Mouse (Mus musculus): ENCODE measurements at regions not wholly inside any gene's neighbourhood (a gene's known extent, or its start where the extent isn't known, plus 50 kb on each side); places are given as distances from the start of the nearest gene placed in this dataset.
A peak's percentile ranks its signal among the peaks of the same experiment; 100 is the strongest.

DNA sequence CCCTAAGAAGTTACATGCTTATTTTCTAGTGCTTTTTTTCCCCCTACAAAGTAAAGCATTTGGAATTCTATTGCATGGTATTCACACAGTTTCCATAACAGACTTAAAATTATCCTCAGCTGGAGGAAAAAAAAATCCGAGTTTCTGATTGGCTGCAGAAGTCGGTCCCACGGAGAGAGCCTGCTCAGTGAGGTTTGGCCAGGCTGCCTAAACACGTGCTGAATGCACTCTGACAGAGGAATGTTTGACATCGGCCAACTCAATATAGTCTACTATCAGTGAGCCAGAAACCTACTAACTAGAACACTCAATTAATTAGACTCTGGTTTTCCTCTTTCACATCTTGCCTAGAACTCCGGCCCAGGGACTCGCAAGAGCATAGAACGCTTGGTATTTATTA, 204.9 kb downstream of the Rab11fip2 start:
- WGBS (ENCODE audit: insufficient replicate concordance), result 71% methylated on average over 8 of the region's 8 CpGs

DNA sequence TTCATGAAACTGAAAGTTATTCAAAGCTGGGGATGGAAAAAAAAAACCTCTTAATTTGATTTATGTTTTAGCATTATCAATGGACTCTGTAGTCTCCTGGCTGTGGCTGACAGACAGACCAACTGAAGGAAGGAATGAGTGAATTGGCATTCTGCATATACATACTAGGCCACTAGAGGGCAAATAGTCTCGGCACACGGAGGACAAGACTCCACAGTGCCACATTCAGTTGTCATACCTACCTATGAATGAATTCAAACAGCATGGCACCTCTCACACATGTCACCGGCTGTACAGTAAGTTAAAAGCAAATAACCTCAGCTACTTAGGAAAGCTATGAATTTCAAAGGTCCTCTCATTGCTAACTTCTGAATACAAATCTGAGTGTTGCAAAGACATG, 200.5 kb downstream of the Rab11fip2 start:
- Histone ChIP-seq H3K4me3 (ENCODE audit: low read depth, low read length) (no peak overlapping the region), H3K27me3 (ENCODE audit: insufficient read depth, low read length) (no peaks in the 10 kb centered on the region), H3K9me3 (ENCODE audit: low read length) (no peaks in the 10 kb centered on the region), H3K36me3 (replicated peaks; ENCODE audit: insufficient read depth, low read length) (no peaks in the 10 kb centered on the region), H3K27ac (ENCODE audit: low read depth) (no peak overlapping the region), H3K9ac (replicated peaks) (no peak overlapping the region), H3K4me2 (ENCODE audit: low read depth, low read length) (no peak overlapping the region), H3K4me1 (ENCODE audit: insufficient read depth) (no peaks in the 10 kb centered on the region)
- no peak for ATAC-seq
- DNase-seq, result peak; percentile 14
- WGBS (ENCODE audit: insufficient replicate concordance), result 25% methylated on average over 3 of the region's 3 CpGs
- TF ChIP-seq EP300 (IDR thresholded peaks at IDR 0.05; ENCODE audit: low read depth), result no peak
- peak; percentile 65 for TF ChIP-seq CTCF (IDR thresholded peaks at IDR 0.05; ENCODE audit: low read depth)

More for the DNA sequence above, 204.9 kb downstream of the Rab11fip2 start:
- Histone ChIP-seq H3K9ac (replicated peaks) (no peak overlapping the region), H3K4me1 (ENCODE audit: insufficient read depth) (no peaks in the 10 kb centered on the region), H3K27me3 (ENCODE audit: insufficient read depth, low read length) (no peaks in the 10 kb centered on the region), H3K27ac (ENCODE audit: low read depth) (no peak overlapping the region), H3K4me3 (ENCODE audit: low read depth, low read length) (no peak overlapping the region), H3K9me3 (ENCODE audit: low read length) (no peaks in the 10 kb centered on the region), H3K4me2 (ENCODE audit: low read depth, low read length) (no peak overlapping the region), H3K36me3 (replicated peaks; ENCODE audit: insufficient read depth, low read length) (no peaks in the 10 kb centered on the region)
- DNase-seq (no peak), ATAC-seq (no peak)
- TF ChIP-seq EP300 (IDR thresholded peaks at IDR 0.05; ENCODE audit: low read depth) (no peak), CTCF (IDR thresholded peaks at IDR 0.05; ENCODE audit: low read depth) (no peak)

DNA sequence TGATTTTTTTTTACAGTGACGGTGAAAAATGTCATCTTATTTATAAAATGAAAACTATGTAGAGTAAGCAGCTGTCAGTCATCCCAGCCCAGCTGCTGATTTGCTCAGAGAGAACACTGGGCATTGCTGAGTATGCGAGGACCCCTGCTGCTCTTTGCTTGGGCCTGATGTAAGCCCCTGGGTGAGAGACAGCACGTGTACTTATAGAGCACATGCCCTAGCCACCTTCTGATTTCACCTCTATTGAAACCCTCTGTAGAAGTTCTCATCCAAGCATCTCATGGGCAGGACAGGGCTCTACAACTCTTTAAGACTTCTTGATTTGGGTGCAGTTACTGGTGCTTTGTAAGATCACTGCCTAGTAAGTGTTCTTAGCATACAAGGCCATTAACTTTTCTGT, 182.2 kb downstream of the Rab11fip2 start:
- no peak overlapping the region for H3K9ac ChIP-seq (replicated peaks)
- no peaks in the 10 kb centered on the region for H3K4me1 ChIP-seq (ENCODE audit: insufficient read depth)
- 58% methylated on average over 3 of the region's 3 CpGs for WGBS (ENCODE audit: insufficient replicate concordance)
- no peaks in the 10 kb centered on the region for H3K9me3 ChIP-seq (ENCODE audit: low read length)
- TF ChIP-seq CTCF (IDR thresholded peaks at IDR 0.05; ENCODE audit: low read depth) (no peak), EP300 (IDR thresholded peaks at IDR 0.05; ENCODE audit: low read depth) (no peak)
- H3K27me3 ChIP-seq (ENCODE audit: insufficient read depth, low read length), result no peaks in the 10 kb centered on the region
- H3K27ac ChIP-seq (ENCODE audit: low read depth), result no peak overlapping the region
- no peak overlapping the region for H3K4me2 ChIP-seq (ENCODE audit: low read depth, low read length)
- ATAC-seq (no peak), DNase-seq (no peak)
- H3K36me3 ChIP-seq (replicated peaks; ENCODE audit: insufficient read depth, low read length), result no peaks in the 10 kb centered on the region
- no peak overlapping the region for H3K4me3 ChIP-seq (ENCODE audit: low read depth, low read length)

DNA sequence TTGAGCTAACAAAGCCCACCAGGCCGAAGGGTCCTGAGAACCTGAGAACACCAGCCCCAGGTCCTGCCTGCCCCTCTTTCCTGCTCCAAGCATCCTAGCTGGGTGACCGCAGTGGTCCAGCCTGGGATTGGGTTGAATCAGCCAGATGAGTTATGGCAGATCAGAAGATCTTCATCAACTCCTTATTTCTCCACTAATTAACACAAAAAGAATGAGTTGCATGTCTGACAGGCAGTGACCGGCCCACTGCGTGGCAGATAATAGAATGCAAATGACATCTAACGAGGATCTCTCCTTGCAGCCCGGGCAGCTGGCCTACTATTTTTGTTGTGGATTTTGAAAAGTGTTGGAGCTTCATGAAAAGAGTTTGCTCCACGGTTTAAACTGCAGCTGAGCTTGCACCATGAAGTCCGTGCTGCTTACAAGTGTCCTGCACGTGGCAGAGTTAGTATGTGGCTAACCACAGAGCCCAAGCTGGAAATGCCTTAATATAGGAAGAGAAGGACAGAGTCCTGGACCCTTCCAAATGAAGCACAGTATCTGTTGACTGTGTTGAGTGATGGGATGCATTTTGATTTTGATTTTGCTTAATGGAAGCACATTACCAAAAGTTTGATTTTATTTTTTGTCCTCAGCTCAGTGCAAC, 158.9 kb downstream of the Rab11fip2 start:
- H3K36me3 ChIP-seq (replicated peaks; ENCODE audit: insufficient read depth, low read length), result no peaks in the 10 kb centered on the region
- ATAC-seq (no peak), DNase-seq (no peak)
- no peak overlapping the region for H3K9ac ChIP-seq (replicated peaks)
- H3K4me2 ChIP-seq (ENCODE audit: low read depth, low read length), result no peak overlapping the region
- TF ChIP-seq EP300 (IDR thresholded peaks at IDR 0.05; ENCODE audit: low read depth) (no peak), CTCF (IDR thresholded peaks at IDR 0.05; ENCODE audit: low read depth) (no peak)
- H3K9me3 ChIP-seq (ENCODE audit: low read length), result no peaks in the 10 kb centered on the region
- H3K27ac ChIP-seq (ENCODE audit: low read depth), result no peak overlapping the region
- no peak overlapping the region for H3K4me3 ChIP-seq (ENCODE audit: low read depth, low read length)
- no peaks in the 10 kb centered on the region for H3K4me1 ChIP-seq (ENCODE audit: insufficient read depth)
- WGBS (ENCODE audit: insufficient replicate concordance), result 67% methylated on average over 9 of the region's 9 CpGs
- no peaks in the 10 kb centered on the region for H3K27me3 ChIP-seq (ENCODE audit: insufficient read depth, low read length)

DNA sequence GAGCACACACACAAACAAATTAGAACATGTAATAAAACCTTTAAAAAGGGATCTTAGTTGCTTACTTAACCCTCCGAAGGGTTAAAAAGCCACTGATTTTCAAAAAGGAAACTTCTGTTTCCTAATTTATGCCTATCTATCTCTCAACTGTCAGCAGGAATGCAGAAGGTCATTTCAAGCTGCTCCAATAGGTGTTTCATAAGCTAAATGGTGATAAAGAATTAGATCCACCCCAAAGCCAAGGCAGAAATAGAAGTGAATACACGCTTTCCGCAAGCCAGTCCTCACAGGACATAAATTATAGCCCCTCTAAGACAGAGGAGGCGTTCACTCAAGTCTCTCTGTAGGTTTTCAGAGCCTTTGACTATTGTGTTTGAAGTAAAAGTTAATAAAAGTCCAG, 112.2 kb downstream of the Rab11fip2 start:
- no peak for TF ChIP-seq CTCF (IDR thresholded peaks at IDR 0.05; ENCODE audit: low read depth)
- TF ChIP-seq EP300 (IDR thresholded peaks at IDR 0.05; ENCODE audit: low read depth), result no peak
- 38% methylated on average over 4 of the region's 4 CpGs for WGBS (ENCODE audit: insufficient replicate concordance)
- Histone ChIP-seq H3K36me3 (replicated peaks; ENCODE audit: insufficient read depth, low read length) (no peaks in the 10 kb centered on the region), H3K9ac (replicated peaks) (no peak overlapping the region), H3K4me3 (ENCODE audit: low read depth, low read length) (no peak overlapping the region), H3K4me1 (ENCODE audit: insufficient read depth) (no peaks in the 10 kb centered on the region), H3K4me2 (ENCODE audit: low read depth, low read length) (no peak overlapping the region), H3K27ac (ENCODE audit: low read depth) (no peak overlapping the region), H3K27me3 (ENCODE audit: insufficient read depth, low read length) (no peaks in the 10 kb centered on the region), H3K9me3 (ENCODE audit: low read length) (no peaks in the 10 kb centered on the region)
- no peak for ATAC-seq
- no peak for DNase-seq

DNA sequence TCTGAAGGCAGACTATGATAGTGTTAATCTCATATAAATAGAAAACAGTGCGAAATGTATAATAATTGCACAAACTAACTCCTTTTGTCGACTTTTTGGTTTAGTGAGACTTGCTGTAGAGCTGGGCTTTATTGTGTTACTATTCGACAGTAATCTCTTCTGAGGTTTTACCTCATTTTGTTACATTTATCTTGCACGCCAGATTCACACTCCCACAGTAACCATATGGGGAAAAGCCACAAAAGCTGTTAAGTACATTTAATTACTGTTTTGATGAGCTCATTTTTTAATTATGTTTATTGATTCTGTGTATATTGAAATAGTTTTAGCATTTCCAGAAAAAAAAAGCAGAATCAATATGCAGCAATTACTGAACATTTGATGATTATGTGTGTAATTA, 106.3 kb downstream of the Rab11fip2 start:
- no peaks in the 10 kb centered on the region for H3K4me1 ChIP-seq (ENCODE audit: insufficient read depth)
- ATAC-seq, result no peak
- no peaks in the 10 kb centered on the region for H3K27me3 ChIP-seq (ENCODE audit: insufficient read depth, low read length)
- no peak overlapping the region for H3K27ac ChIP-seq (ENCODE audit: low read depth)
- TF ChIP-seq EP300 (IDR thresholded peaks at IDR 0.05; ENCODE audit: low read depth) (no peak), CTCF (IDR thresholded peaks at IDR 0.05; ENCODE audit: low read depth) (no peak)
- no peaks in the 10 kb centered on the region for H3K9me3 ChIP-seq (ENCODE audit: low read length)
- H3K4me2 ChIP-seq (ENCODE audit: low read depth, low read length), result no peak overlapping the region
- WGBS (ENCODE audit: insufficient replicate concordance), result 66% methylated on average over 4 of the region's 4 CpGs
- H3K9ac ChIP-seq (replicated peaks), result no peak overlapping the region
- no peak overlapping the region for H3K4me3 ChIP-seq (ENCODE audit: low read depth, low read length)
- H3K36me3 ChIP-seq (replicated peaks; ENCODE audit: insufficient read depth, low read length), result no peaks in the 10 kb centered on the region
- DNase-seq, result no peak

DNA sequence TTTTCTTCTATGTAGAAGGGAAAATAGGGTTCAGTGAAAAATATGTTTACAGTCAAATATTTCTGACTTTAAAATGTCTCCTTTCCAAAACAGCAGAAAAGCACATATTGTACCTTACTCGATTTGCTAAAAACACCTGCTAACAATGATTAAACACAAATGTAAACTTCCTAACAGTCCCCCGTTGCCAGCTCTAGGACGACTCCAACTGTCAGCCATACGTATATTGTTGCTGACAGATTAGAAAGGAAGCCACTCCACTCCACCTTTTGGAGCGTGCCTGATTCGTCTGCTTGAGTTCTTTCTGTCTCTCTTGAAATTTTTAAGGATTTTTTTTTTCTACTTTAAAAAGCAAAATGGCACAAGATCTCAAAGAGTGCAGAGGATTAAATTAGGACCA, 105.8 kb downstream of the Rab11fip2 start:
- TF ChIP-seq CTCF (IDR thresholded peaks at IDR 0.05; ENCODE audit: low read depth) (no peak), EP300 (IDR thresholded peaks at IDR 0.05; ENCODE audit: low read depth) (no peak)
- Histone ChIP-seq H3K36me3 (replicated peaks; ENCODE audit: insufficient read depth, low read length) (no peaks in the 10 kb centered on the region), H3K4me1 (ENCODE audit: insufficient read depth) (no peaks in the 10 kb centered on the region), H3K27ac (ENCODE audit: low read depth) (no peak overlapping the region), H3K4me3 (ENCODE audit: low read depth, low read length) (no peak overlapping the region), H3K27me3 (ENCODE audit: insufficient read depth, low read length) (no peaks in the 10 kb centered on the region), H3K9me3 (ENCODE audit: low read length) (no peaks in the 10 kb centered on the region), H3K4me2 (ENCODE audit: low read depth, low read length) (no peak overlapping the region), H3K9ac (replicated peaks) (no peak overlapping the region)
- WGBS (ENCODE audit: insufficient replicate concordance), result 39% methylated on average over 6 of the region's 6 CpGs
- ATAC-seq, result no peak
- no peak for DNase-seq

All from liver, postnatal 0 days (tissue).